Mouse (Mus musculus) T-helper 1 cell (primary cell): ENCODE measurements around the gene Adamtsl3.
"Not testable (repeated sequence)": the region's sequence is repeated elsewhere in the genome, so short reads cannot be mapped to it uniquely, and the experiment has no call there.

Source experiments
- in situ Hi-C: fragments of 300-600 bp; cut with MboI, MseI; formaldehyde crosslinking; loops from one replicate; pipeline ENCODE4 v1.15.1; 2025; ENCODE audit warnings: high pct_unique_total_duplicates

Adamtsl3 gene

GRCm38 (mm10) chr7:82361127-82361526 lies 25.6 kb downstream of the Adamtsl3 start:
- in situ Hi-C loops, result no loop called here

GRCm38 (mm10) chr7:82364567-82364966 lies 29.1 kb downstream of the Adamtsl3 start:
- in situ Hi-C loops, result no loop called here

- in situ Hi-C loops, result no loop called here
These were observed 30.6 kb downstream of the Adamtsl3 start for GRCm38 (mm10) chr7:82366056-82366455.

DNA sequence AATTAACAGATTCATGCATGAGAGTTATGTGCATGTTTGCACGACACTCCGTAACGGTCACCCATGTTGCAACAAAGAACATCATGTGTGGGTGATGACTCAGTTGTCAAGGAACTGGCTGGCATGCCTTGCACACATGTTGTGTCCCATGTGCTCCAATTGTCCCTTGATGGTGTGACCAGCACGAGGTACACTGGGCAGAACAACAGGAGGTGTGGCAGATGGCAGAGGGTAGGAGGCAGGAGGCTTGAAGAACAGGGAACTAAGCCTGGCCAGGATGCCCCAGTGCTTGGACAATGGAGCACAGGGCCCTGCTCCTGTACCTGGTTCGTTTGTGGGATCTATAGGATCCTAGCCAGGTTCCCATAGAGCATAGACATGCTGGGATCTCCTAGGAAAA lies 31.0 kb downstream of the Adamtsl3 start:
- in situ Hi-C loops, result no loop called here

DNA sequence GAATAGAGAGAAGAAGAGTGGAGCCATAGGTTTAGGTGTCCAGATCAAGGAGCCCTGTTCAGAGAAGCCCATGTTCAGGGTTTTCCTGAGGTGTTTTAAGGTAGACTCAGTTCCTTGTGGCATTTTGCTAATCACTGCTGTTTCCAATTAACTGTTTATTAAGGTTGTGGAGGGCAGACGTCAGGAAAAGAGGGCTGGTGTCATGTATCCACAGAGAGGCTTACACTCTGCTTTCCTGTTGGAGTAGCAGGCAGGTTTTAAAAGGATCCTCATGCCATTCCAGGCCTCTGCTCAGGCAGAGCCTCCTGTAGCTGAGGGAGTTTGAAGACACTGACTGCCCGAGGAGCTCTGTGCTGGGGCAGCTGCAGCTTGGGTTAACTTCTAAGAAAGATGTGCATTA lies 32.6 kb downstream of the Adamtsl3 start:
- in situ Hi-C loops, result no loop called here

GRCm38 (mm10) chr7:82370132-82370531 lies 34.6 kb downstream of the Adamtsl3 start:
- in situ Hi-C loops, result no loop called here

GRCm38 (mm10) chr7:82371411-82371810 lies 35.9 kb downstream of the Adamtsl3 start:
- in situ Hi-C loops, result no loop called here

DNA sequence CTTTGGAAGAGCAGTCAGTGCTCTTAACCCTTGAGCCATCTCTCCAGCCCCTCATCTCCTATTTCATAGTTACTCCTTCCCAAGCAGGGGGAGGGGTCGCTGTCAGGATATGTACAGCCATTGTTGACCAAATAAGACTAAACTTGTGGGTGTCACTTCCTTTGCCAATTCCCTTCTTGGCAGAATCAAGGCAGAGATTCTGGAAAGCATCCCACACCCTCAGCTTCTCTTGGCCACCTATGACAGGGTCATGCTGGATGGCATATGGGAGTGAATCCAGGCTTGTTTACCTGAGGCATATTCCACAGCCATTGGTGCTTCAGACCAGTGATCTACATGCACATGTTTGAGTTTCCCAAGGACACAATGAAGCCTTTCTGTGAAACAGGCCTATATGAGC lies 42.8 kb downstream of the Adamtsl3 start:
- in situ Hi-C loops, result no loop called here

- in situ Hi-C loops, result no loop called here
These were observed 44.3 kb downstream of the Adamtsl3 start for GRCm38 (mm10) chr7:82379765-82380164.

DNA sequence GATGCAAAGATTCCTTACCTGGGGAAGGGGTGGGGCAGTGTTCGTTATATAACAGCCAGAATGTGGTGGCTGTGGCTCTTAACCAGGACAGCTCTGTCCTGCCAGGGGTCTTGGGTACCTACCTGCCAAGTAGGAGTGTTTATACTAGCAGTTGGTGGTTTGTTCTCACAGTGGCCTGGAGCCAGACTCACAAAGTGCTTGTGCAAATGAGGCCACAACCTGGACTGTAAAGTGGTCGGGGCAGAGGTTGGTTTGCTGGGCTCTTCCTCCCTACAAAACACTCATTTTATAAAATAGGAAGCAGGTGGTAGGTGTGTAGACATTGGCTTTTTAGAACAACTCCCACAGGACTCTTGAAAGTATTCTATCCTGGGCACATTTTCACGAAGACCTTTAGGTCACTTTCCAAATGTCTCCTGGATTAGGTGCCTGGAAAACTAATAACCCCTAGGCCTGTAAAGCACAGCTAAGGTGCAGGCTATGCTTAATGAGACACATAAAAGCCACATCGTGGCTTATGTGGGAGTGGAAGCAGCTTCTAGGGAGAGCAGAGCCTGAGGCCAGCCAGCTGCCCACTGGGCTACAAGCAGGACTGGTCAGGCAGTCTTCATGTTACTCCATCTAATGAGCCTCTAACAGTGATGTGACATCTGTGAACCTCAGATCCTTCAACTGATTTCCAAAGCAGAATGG lies 47.5 kb downstream of the Adamtsl3 start:
- in situ Hi-C loops, result no loop called here

GRCm38 (mm10) chr7:82383536-82383848 lies 48.0 kb downstream of the Adamtsl3 start:
- in situ Hi-C loops, result no loop called here

DNA sequence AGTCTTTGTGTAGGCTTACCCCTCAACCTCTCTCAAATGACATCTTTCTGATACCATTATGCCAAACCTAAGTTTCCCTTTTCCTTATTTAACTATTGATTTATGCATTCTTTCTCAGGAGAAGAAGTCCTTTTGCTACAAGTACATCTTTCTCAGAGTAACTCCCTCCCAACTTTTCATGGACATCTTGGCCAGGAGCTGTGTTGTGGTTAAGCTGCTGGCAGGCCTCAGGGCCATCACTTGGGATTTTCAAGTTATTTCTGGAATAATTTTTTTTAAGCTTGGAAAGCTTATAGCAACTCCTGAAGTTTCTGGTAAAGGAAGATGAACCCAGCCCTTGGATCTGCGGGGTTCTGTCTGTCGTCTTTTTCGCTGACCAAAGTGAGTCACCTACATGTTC lies 51.6 kb downstream of the Adamtsl3 start:
- in situ Hi-C loops, result no loop called here

DNA sequence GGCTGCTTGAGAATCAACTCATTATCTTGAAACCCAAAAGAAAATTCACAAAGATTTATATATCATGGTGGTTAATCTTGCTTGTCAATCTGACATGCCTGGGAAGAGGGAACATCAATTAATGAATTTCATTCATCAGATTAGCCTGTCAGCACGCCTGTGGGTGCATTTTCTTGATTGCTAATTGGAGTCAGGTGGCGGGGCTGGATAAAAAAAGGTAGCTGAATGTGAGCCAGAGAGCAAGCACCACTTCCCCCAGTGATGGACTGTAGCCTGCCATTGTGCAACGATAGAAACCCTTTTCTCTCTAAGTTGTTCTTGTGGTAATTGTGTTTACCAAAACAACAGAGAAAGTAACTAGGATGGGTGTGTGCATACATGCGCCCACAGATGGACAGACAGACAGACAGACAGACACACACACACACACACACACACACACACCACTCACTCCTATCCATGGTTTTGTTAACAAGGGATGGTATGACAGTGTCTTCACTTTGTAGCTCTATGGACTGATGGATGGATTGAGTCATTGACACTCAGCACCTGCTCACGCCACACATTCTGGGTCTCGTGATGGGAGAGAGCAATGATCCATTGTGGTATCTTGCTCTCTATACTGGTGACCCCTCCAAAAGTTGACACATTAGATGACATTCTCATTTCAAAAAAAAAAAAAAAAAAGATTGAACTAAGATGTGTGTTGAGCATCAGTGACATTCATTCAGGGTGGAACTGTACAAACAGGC lies 59.1 kb downstream of the Adamtsl3 start:
- in situ Hi-C loops, result no loop called here

- in situ Hi-C loops, result no loop called here
These were observed 59.7 kb downstream of the Adamtsl3 start for GRCm38 (mm10) chr7:82395239-82395638.

- in situ Hi-C loops, result no loop called here
These were observed 60.4 kb downstream of the Adamtsl3 start for GRCm38 (mm10) chr7:82395751-82396512.

DNA sequence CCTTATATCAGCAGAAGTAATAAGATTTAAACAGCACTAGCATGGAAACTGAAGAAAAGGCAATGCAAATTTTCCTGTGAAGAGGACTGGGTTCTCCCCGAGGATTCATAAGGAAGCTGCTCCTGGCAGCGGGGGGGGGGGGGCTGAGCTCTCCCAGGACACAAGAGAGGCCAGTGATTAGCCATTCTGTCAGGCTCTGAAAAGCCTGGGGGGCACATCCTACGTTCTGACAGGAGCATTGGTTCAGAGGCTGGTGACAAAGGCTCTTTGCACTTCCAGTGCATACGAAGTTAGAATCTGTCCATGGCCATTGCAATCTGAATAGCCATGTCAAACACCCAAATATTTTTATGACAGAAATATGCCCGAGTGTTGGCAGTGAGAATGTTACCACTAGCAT lies 61.4 kb downstream of the Adamtsl3 start:
- in situ Hi-C loops, result no loop called here

DNA sequence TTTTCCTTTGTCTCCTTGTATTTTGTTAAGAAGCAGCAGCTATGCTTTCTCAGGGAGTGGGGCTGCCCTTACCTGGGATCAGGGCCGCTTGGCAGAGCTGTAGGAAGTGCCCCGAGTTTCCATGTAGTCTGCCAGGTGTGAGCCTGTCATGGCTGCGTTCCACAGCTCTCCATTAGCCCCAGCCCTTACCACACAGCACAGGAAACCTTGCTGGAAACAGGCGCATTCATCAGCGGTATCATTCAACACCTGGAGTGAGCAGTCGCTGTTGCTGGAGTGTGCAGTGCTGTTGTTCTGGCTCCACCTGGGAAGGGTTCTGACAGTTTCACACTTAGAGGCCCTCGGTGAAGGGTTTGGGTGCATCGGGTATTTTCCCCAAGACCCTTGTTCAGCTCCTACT lies 62.1 kb downstream of the Adamtsl3 start:
- in situ Hi-C loops, result no loop called here

DNA sequence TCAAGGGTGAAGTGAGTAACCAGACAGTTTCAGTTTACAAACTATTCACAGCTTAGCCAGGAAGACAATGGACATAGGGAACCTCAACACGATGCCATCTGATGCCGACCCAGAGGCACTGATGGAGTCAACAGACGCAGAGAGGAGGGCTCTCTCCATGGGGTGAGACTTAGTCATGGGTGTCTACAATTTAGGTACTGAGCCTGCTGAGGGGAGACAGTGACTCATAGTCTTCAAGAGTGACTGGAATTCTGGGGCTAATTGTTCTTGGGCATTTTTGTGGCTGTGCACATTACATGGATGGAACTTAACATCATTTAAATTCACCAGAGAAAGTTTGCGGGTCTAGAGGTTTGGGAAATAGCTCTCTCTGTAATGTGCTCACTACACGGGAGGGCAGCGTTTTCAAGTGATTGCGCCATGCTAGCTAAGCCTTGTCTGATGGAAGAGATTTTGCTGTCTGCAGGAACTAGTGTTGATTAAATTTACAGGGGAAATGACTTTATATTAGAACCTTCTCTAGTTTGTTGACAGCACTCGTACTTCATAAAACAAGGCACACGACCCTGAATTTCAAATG lies 70.1 kb downstream of the Adamtsl3 start:
- in situ Hi-C loops, result no loop called here

DNA sequence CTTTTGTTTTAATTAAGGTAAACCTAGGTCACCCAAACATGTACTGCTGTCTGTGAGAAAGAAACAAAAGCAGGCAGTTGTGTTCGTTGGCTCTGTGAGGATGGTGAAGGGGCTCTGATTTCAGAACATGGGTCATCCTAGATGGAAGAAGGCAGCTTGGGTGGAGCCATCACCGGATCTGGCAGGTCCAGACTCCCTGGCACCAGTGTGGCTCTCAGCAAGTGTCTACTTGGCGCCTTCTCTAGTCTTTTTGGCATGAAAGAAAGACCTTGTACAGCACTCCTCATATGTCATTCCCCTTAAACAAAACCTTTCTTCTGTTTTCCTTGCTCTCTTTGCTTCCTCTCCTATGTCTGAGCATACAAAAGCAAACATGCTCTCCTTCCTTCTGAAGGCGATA lies 75.5 kb downstream of the Adamtsl3 start:
- in situ Hi-C loops, result no loop called here

DNA sequence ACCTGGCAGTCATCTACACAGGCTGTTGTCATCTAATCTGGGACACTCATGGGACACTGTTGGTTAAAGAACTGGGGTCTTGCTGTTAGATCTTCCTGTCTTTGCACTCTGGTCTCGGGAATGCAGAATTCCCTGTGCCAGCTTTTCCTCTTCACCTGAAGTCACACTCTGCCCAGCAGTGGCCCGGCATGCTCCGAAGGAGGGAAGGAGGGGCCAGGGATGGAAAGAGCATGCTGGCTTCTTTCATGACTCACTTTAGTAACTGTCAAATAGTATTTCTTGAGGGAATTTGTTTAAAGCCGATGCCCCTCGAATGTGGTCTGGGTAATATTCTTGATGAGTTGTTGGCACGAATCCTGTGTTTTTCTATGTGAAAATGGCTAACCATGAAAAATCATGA lies 81.2 kb downstream of the Adamtsl3 start:
- in situ Hi-C loops, result no loop called here

DNA sequence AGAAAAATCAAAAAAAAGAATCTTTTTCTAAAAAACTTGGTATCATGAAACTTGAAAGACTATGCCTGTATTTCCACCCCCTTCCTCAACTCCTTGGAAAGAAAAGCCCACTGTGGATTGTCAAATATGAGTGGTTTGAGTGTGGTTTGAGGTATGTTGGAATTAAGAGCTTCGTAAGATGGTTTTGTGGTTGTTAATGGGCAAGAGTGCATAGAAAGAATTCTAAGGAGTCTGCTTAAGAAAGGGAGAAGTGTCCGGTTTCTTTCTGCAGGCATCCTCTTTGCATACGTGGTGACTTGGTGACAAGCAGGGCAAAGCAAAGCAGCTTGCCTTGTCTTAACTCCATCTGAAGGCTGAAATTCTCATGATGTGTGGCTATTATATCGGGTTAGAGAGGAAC lies 81.6 kb downstream of the Adamtsl3 start:
- in situ Hi-C loops, result no loop called here

DNA sequence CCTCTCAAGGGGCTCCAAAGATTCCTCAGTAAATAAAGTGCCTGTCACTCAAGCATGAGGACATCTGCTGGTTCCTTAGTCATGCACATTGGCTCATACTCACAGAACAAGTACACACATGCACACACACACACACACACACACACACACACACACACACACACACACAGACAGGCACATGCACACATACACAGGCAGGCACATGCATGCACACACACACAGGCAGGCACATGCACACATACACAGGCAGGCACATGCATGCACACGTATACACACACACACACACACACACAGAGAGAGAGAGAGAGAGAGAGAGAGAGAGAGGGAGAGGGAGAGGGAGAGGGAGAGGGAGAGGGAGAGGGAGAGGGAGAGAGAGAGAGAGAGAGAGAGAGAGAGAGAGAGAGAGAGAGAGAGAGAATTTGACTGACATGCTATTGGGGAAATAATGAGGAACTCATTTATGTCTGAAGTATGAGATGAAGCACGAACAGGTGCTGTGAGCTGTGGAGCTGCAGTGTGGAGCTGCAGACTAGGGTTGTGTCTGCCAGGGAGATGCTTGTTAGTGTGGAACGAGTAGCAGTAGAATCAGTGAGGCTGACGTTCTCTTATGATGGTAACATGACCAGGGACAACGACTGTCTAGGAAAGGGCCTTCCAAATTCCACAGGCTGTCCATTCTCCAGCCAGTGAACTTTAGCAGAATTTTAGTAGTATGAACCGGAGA lies 85.0 kb downstream of the Adamtsl3 start:
- in situ Hi-C loops, result not testable (repeated sequence)
